Mouse (Mus musculus) hindbrain, embryonic 14.5 days (tissue): ENCODE measurements at regions not wholly inside any gene's neighbourhood (a gene's known extent, or its start where the extent isn't known, plus 50 kb on each side); places are given as distances from the start of the nearest gene placed in this dataset.
A peak's percentile ranks its signal among the peaks of the same experiment; 100 is the strongest.

Source experiments
- ATAC-seq: fragments of 200-750 bp; cut with Nextera tagmentation; 2 replicates; pipeline ENCODE4 v1.8.0; 2017; ENCODE audit warnings: moderate number of reproducible peaks, mild to moderate bottlenecking, moderate TSS enrichment, moderate library complexity; ENCODE audit not compliant: low FRiP score
- DNase-seq: peaks from one replicate; pipeline ENCODE4 v3.0.0-alpha.2; 2015; ENCODE audit warnings: low spot score
- H3K27ac ChIP-seq: fragments of 300-500 bp; sonication (generic); 2 replicates; pipeline ENCODE4 v1.5.1; 2014; ENCODE audit warnings: mild to moderate bottlenecking, moderate library complexity
- H3K27me3 ChIP-seq: fragments of 300-500 bp; sonication (generic); 2 replicates; pipeline ENCODE4 v1.6.1; 2014; ENCODE audit warnings: mild to moderate bottlenecking, low read length, mixed read lengths; ENCODE audit not compliant: control insufficient read depth, insufficient read depth
- H3K36me3 ChIP-seq: fragments of 300-500 bp; sonication (generic); replicated peaks from 2 replicates; pipeline ENCODE4 v1.6.1; 2014; ENCODE audit not compliant: control insufficient read depth, insufficient read depth
- H3K4me1 ChIP-seq: fragments of 300-500 bp; sonication (generic); replicated peaks from 2 replicates; pipeline ENCODE4 v1.6.1; 2014; ENCODE audit warnings: antibody characterized with exemption, low read length, mixed read lengths; ENCODE audit not compliant: control insufficient read depth, insufficient read depth
- H3K4me2 ChIP-seq: fragments of 300-500 bp; sonication (generic); replicated peaks from 2 replicates; pipeline ENCODE4 v1.6.1; 2014; ENCODE audit warnings: mild to moderate bottlenecking, moderate library complexity
- H3K4me3 ChIP-seq: fragments of 300-500 bp; sonication (generic); replicated peaks from 2 replicates; pipeline ENCODE4 v1.5.1; 2014; ENCODE audit warnings: mild to moderate bottlenecking, low read length
- H3K9ac ChIP-seq: fragments of 300-500 bp; sonication (generic); 2 replicates; pipeline ENCODE4 v1.6.1; 2014
- H3K9me3 ChIP-seq: fragments of 300-500 bp; sonication (generic); 2 replicates; pipeline ENCODE4 v1.6.1; 2016; ENCODE audit warnings: low read length; ENCODE audit not compliant: control insufficient read depth
- WGBS: fragments of 180-500 bp; shearing (Covaris S2); extraction: QIAGEN DNeasy Blood & Tissue Kit; methylation state at CpG from one replicate; pipeline ENCODE4 v1.1.7; 2014; 5-methylcytosine and 5-hydroxymethylcytosine counted together

DNA sequence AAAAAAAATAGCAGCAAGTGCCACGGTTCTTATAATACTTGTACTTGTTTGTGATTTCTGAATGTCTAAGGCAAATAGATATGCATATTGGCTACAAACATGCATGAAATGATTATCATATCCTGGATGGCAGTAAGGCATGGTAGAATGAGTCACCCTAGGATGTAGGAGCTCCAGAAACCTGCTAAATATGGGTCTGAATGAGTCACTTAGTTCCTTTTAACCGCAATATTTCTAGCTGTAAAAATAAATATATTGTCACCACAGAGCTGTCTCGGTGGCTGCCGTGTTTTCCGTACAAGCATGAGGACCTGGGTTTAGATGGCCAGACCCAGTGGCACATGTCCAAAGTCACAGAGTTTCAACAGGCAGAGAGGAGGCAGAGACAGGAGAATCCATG is 523.1 kb downstream of the Rwdd3 start:
- Histone ChIP-seq H3K27me3 (no peaks in the 10 kb centered on the region), H3K9ac (no peak overlapping the region), H3K27ac (no peak overlapping the region), H3K4me1 (no peaks in the 10 kb centered on the region), H3K4me3 (no peak overlapping the region), H3K36me3 (no peaks in the 10 kb centered on the region), H3K4me2 (no peak overlapping the region), H3K9me3 (no peaks in the 10 kb centered on the region)
- WGBS, result 91% methylated on average over 5 of the region's 5 CpGs
- ATAC-seq, result no peak
- no peak for DNase-seq

DNA sequence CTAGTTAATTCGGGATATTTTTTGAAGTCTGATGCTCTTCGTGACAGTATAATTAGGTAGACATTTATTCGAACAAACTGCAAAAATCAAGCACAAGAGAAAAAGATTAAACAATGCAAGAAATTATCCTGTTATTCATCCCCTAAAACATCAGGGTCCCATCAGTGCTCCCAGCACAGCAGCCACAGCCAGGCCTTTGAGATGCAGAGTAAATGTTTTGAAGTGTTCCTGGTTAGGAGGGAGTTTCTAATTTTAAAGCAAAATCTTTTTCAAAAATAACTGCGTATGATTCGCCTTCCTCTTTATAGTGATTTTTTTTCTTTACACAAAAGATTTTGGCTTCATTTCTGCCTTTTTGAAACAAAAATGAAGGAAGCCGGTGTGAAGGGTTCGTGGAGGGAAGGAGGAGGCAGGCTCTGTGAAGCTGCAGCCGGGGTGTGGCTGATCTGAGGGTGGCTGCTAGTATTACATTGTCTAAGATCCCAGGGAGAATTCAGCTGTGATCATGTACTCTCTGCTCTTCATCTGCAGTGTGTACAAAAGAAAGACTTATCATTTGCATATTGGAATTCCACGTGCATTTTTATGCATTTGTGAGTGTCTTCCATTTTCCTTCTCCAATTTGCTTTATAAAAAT is 534.7 kb downstream of the Rwdd3 start:
- Histone ChIP-seq H3K4me1 (0 out of 2 replicates have a peak, but pooled peaks cover 7% of the 10 kb centered on the region), H3K9ac (peak overlapping the region; percentile 1; the same call in 1 of the 2 replicates), H3K27me3 (no peaks in the 10 kb centered on the region), H3K36me3 (no peaks in the 10 kb centered on the region), H3K27ac (peak overlapping the region; percentile 47; the same call in 1 of the 2 replicates), H3K4me3 (no peak overlapping the region), H3K4me2 (no peak overlapping the region), H3K9me3 (no peaks in the 10 kb centered on the region)
- 60% methylated on average over 9 of the region's 9 CpGs for WGBS
- DNase-seq, result no peak
- no peak for ATAC-seq

DNA sequence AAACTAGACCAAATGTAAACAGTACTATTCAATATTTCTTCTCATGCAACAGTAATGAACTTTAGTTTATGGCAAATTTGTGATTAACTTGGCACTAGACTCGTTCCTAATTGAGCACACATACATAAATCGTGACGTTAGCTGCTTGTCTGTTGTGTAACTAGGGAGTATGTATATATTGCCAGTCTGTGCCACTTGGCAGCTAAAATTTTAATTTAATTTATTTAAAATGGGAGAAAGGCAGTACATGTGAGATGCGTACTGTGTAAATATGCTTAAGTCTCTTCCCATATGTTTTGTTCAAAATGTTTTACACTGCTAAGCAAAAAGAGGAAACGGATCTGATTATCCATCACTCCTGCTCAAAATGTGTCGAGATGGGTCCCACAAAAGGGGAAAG is 553.1 kb downstream of the Rwdd3 start:
- Histone ChIP-seq H3K27ac (no peak overlapping the region), H3K36me3 (no peaks in the 10 kb centered on the region), H3K27me3 (no peaks in the 10 kb centered on the region), H3K4me3 (no peak overlapping the region), H3K4me1 (no peaks in the 10 kb centered on the region), H3K9me3 (no peaks in the 10 kb centered on the region), H3K4me2 (no peak overlapping the region), H3K9ac (no peak overlapping the region)
- ATAC-seq, result no peak
- 77% methylated on average over 6 of the region's 6 CpGs for WGBS
- DNase-seq, result no peak

DNA sequence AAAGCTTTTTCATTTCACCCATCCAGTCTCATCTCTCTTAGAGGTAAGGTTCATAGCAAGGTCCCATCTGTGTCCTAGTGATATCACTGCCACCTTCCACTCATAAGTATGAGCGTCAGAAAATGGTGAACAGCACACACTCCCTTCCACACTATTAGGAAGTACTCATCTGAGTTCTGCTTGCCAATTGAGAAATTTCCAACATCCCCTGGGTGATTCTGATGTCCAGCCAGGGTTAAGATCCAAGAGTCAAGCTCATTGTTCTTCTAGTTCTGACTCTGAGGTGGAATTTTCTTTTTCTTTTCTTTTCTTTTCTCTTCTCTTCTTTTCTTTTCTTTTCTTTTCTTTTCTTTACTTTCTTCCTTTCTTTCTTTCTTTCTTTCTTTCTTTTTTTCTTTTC is 577.3 kb downstream of the Rwdd3 start:
- Histone ChIP-seq H3K36me3 (no peaks in the 10 kb centered on the region), H3K4me1 (no peaks in the 10 kb centered on the region), H3K4me2 (no peak overlapping the region), H3K27ac (no peak overlapping the region), H3K9ac (no peak overlapping the region), H3K9me3 (no peaks in the 10 kb centered on the region), H3K4me3 (no peak overlapping the region), H3K27me3 (no peaks in the 10 kb centered on the region)
- DNase-seq (no peak), ATAC-seq (no peak)
- WGBS, result 97% methylated on average over 1 of the region's 1 CpGs

DNA sequence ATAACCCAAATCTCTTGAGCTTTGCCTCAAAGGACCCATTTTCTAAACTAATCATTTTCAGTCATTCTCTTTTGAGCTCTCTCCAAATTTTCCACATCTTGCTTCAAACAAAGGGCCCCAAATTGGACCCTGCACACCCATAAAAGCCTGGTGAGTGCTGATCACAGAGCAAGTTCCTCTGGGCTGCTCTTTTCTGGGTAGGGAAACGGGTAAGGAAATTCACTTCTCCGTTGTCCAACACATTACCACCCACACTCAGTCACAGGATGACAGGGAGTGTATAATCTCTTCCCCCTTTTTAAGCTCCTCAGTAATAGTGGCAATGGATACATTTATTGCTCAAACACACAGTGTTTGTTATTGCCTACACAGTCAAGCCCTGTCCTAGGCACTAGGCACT is 580.3 kb downstream of the Rwdd3 start:
- 59% methylated on average over 2 of the region's 2 CpGs for WGBS
- DNase-seq (no peak), ATAC-seq (no peak)
- H3K4me2 ChIP-seq, result no peak overlapping the region
- no peaks in the 10 kb centered on the region for H3K36me3 ChIP-seq
- no peak overlapping the region for H3K4me3 ChIP-seq
- H3K9me3 ChIP-seq, result no peaks in the 10 kb centered on the region
- H3K27ac ChIP-seq, result no peak overlapping the region
- H3K9ac ChIP-seq, result no peak overlapping the region
- H3K4me1 ChIP-seq, result no peaks in the 10 kb centered on the region
- no peaks in the 10 kb centered on the region for H3K27me3 ChIP-seq

DNA sequence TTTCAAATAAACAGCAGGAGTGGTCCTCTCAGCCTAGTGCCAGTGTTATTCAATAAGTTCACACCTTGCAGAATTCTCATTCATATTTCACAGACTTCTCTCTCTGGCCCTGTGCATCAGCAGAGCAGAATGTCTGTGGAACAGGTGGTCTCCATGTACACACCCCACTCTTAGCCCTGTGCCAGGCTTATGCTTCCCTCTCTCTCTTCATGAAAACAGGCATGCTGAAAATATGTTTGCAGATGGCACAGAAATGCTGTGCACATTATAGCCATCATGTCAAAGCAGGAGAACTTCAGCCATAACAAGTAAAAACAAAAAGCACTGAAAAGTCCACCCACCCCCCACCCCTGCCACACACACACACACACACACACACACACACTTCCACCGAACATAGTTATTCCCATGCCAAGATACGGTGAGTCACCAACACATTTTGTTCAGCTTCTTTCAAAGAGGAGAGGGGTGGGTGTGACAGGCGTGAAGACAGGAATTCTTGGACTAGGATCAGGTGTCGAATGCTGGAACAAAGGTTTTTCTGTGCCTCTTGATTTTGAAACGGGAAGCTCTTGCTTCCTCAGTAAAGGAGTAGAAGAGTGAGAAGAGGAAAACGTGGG is 600.6 kb downstream of the Rwdd3 start:
- Histone ChIP-seq H3K27me3 (no peaks in the 10 kb centered on the region), H3K4me3 (no peak overlapping the region), H3K27ac (no peak overlapping the region), H3K4me2 (no peak overlapping the region), H3K9ac (no peak overlapping the region), H3K9me3 (no peaks in the 10 kb centered on the region), H3K4me1 (no peaks in the 10 kb centered on the region), H3K36me3 (no peaks in the 10 kb centered on the region)
- WGBS, result 43% methylated on average over 6 of the region's 6 CpGs
- no peak for DNase-seq
- no peak for ATAC-seq

DNA sequence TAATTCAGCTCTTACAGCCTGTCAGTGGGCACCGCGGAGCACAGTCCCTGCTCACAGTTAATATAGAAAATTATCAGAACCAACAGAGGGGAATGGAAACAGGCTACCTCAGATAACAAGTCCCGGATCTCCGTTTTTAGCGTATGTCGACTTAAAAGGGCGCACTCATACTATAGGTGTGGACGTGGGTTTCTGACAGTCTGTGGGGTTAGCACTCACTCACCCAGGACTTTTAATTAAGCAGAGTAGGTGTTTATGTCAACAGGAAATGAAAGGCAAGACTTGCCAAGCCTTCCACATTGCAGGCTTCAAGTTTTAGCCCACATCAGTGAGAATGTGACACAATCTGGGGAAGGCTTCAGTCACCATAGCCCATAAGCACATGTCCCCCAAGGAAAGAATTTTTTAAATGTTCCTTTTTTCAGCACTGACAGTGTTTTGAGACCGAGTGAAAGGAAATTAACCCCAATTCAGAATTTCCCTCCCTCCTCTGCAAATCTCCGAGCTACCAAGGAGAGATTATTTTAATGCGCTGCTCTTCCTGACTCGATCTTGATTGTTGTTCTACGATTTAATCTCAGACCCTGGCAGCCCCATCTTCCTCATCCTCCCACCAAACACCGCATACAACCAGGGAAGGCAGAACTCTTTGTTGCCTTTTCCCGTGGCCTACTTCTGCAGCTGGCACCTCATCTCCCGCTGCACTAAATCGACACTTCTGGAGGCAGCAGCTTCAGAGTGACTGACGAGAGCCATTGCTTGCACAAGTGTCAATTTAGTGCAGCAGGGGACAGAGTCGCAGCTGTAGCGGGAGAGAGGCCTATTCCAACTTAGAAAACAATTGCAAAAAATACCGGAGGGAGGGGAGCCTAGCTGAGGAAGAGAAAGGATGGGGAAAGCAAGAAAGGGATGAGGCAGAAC is 629.7 kb downstream of the Rwdd3 start:
- peak overlapping the region; percentile 9; the same call in 1 of the 2 replicates for H3K9ac ChIP-seq
- H3K4me2 ChIP-seq, result 0 out of 2 replicates have a peak overlapping the region, but pooled peaks have one; percentile 3
- H3K4me3 ChIP-seq, result no peak overlapping the region
- no peaks in the 10 kb centered on the region for H3K27me3 ChIP-seq
- DNase-seq (no peak), ATAC-seq (peak; percentile 60; the same call in 1 of the 2 replicates)
- H3K27ac ChIP-seq, result 0 out of 2 replicates have a peak overlapping the region, but pooled peaks have one; percentile 3
- H3K9me3 ChIP-seq, result no peaks in the 10 kb centered on the region
- no peaks in the 10 kb centered on the region for H3K4me1 ChIP-seq
- no peaks in the 10 kb centered on the region for H3K36me3 ChIP-seq
- WGBS, result 45% methylated on average over 21 of the region's 21 CpGs

DNA sequence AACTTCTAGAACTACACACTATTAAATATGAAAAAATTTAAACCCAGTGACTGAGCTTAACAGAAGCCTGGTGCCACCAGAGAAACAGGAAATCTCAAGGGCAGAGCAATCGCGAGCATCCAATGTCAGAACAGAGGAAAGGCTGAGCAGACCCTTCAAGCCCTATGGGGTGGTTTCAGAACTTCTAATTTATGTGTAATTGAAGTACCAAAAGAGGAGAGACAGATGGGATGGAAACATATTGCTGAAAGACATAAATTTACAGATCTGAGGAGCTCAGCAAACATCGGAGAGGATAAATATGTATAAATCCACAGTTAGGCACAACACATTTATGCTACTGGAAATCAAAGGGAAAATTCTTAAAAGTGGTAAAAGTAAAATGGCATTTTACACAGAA is 637.6 kb downstream of the Rwdd3 start:
- Histone ChIP-seq H3K4me3 (no peak overlapping the region), H3K27me3 (no peaks in the 10 kb centered on the region), H3K27ac (no peak overlapping the region), H3K4me1 (no peaks in the 10 kb centered on the region), H3K4me2 (no peak overlapping the region), H3K36me3 (no peaks in the 10 kb centered on the region), H3K9me3 (no peaks in the 10 kb centered on the region), H3K9ac (no peak overlapping the region)
- DNase-seq (no peak), ATAC-seq (no peak)
- WGBS, result 83% methylated on average over 3 of the region's 3 CpGs

DNA sequence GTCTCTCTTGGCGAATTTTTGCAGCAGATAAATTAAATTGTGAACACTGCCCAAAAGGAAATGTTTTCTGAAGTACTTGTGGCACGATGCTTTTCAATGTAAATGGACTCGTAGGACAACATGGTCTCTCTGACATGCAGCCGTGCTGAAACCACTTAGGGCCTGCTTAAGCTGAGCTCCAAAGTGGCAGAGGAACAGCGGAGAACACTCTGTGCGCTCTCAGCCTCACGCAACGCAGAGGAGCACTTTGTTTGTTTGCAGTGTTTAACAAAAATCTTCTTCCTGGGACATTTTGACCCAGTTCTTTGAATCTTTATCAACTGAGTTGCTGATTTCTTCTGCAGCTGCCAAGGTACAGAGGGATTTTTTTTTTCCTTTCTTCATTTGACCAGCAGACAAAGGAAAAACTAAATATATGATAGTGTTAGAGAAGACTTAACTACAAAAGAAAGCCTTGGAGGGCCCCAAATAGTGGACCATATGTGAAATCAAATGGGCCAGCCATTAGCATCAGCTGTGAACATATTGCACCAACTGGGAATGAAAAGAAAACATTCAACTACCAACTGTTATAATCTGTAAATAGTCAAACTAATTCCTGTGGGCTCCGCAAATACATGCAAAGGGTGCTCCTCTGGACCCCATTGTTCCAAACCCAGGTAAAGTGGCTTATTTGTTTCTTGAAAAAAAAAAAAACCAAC is 639.5 kb downstream of the Rwdd3 start:
- no peak for DNase-seq
- Histone ChIP-seq H3K4me1 (no peaks in the 10 kb centered on the region), H3K9ac (no peak overlapping the region), H3K4me2 (no peak overlapping the region), H3K36me3 (no peaks in the 10 kb centered on the region), H3K4me3 (no peak overlapping the region), H3K27ac (no peak overlapping the region), H3K9me3 (no peaks in the 10 kb centered on the region), H3K27me3 (no peaks in the 10 kb centered on the region)
- ATAC-seq, result no peak
- WGBS, result 73% methylated on average over 9 of the region's 9 CpGs
